Mouse (Mus musculus) layer of hippocampus, postnatal 25 days (tissue): ENCODE data around the gene Pkp1. TPM values are rescaled to one million over a fixed set of nuclear protein-coding genes. Genes with fewer than 3 reads are reported as not detected.

Source experiments
- DNase-seq, 2 experiments: peaks; one replicate each; pipeline ENCODE4 v3.0.0; 2022; ENCODE audit warnings: mixed read lengths in 2 of 2, low spot score in 1 of 2; ENCODE audit errors: extremely low spot score in 1 of 2
- total RNA-seq, 2 experiments: library from RNA; stranded (reverse); gene quantifications; 2 replicates each; pipeline ENCODE4 v1.2.3; 2021

Pkp1 gene
- total RNA-seq, 2 experiments from 2014 or later = not detected

DNA sequence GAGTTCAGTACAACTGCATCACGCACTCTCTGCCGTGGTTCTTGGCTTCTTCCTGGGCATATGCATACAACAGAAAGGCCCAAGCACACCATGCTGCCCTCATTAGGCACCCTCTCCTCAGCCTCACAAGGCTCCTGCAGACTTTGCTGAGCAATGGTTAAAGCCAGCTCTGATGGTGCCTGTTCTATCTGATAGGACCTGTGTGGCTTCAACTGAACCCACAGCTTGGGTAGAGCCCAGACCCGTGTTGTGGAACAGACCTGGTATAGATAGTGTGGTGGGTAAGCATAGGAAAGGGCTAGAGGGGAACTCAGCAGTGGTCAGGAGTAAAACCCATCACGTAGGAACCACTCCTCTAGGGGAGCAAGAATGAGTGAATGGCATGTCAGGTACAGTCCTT, 5.3 kb downstream of the Pkp1 start:
- no peak for DNase-seq

DNA sequence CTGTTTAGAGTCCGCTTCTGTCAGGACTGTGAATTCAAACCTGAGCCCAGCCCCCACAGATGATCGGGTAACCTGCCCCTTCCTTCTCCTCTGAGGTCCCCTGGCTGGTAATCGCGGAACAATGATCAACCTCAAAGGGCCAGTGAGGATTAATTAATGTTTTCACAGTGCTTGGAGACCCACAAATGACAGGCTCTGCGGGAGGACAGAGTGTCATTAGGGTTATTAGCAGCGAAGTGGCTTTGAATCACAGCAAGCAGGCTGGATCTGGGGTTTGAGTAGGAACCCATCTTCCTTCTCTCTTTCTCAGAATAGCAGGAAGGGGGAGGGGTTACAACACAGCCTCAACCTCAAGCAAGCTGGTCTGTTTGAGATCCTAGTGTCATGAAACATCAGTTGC, 9.6 kb downstream of the Pkp1 start:
- no peak for DNase-seq

DNA sequence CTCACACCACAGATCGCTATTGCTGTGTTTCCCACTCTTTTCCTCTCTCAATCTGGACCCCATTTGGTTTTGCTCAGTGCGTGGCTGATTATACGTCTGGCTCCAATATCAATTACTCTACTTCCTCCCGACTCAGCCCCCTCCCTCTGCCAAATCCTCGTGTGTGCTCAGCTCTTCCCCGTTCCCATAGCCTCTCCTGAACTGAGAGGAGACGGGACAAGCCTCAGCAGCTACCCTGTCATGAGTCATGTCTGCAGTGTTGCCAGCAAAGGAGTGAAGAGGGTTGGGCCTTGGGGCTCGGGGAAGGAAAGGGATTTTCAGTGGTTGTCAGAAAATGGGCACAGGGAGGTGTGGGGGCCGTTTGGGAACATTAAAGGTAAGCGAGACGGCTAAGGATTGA, 12.3 kb downstream of the Pkp1 start:
- DNase-seq = no peak

DNA sequence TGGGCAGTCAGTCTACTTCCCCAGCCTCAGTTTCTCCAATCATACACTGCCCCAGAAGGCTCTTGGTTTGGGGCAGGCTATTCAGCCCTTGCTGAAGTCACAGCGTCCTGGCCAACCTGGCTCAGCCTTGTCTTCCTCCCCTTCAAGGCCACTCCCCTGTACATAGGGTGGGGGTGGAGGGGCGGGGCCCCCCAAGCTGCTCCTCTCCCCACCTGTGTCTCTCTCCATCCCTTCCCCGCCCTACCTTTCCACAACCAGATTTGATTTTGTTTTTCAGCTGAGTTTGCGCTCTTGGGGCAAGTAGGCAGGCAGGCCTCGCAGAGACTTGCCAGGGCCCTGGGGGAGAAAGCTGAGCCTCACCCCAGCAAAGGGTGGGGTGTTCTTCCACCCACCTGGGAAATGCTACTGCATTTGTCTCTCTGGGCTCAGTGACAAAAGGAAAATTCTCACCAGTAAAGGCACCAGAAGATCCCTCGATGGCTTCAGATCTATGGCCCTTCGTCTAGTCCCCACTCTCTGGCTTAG, 19.0 kb downstream of the Pkp1 start:
- no peak for DNase-seq

DNA sequence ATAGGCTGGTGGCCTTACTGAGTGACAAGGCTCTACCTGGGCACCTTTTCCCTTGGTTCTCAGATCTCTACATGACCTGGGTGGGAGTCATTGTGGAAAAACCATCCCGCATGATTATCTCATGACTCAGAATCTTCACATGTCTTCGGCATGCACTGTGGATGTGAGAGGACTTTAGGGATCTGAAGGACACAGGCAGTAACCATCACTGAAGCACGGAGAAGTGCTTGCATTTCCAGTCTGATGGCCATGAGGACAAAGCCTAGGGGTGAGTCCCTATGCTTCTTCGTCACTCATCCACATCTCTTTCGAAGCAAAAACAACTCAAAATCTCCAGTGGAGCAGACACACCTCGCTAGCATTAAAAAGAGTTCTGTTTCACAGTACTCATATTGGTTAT, 19.7 kb downstream of the Pkp1 start:
- no peak for DNase-seq

DNA sequence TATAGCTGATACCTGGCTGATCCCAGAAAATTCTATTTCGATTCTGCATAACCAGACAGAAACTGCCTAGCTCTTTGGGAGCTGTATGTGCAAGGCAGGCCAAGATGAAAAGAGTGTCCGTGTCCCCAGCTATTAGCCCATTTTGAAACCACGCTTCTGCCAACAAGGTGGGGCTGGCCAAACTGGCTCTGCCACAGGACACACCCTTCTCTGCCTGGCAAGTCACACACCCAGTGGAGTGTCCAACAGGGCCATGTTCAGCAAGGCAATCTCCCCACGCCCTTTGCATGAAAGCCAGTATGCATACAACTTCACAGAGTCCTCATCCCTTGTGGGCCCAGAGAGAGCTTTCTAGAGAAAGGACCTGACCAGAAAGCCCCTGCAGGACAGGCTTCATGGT, 23.6 kb downstream of the Pkp1 start:
- DNase-seq = no peak

DNA sequence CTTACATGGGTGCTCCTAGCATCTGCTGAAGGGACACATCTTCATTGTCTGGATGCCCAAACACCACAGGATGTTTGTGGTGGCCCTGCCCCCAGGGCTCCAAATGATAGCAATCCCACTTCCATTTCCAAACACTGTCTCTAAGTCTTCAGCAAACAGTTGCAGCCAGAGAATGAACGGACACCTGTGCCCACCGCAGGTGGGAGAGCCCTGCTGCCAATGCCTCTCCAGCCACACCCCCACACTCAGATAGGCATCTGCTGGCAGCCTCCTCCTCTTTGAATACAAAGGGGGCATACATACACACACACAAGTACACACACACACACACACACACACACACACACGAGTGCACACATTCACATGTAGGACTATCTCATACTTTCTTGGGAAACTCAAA, 25.6 kb downstream of the Pkp1 start:
- DNase-seq = no peak

DNA sequence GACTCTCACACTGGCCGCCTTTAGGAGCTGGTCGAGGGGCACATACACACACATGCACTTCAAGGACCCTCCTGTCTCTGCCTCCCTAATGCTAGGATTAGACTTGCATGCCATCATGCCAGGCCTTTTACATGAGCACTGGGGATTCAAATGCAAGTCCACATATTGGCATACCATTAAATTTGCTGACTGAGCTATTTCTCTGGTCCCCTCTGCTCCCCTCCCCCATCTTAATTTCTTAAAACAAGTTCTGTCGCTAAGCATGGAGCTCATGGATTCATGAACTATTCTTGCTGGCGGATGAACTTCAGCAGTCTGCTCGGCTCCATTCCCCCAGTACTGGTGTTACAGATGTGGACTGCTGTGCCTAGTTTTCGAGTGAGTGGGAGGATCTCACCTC, 26.2 kb downstream of the Pkp1 start:
- DNase-seq = no peak

DNA sequence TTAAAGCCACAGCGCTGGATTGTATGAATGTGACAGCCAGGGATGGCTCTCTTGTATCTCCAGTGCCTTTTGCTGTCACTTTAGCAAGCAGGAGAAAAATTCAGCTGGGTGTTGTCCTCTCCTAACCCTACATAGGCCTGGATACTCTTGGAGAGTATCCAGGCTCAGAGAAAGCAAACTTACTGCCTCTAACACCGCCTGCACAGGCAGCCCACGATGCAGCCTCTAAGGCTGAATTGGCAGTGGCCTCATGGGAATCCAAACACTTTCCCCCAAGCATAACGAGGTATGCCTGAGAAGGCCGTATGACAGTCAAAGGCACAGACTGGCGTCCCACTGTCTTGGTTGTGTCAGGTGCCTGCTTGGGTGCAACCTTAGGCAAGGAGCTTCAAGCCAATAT, 26.8 kb downstream of the Pkp1 start:
- DNase-seq = no peak

DNA sequence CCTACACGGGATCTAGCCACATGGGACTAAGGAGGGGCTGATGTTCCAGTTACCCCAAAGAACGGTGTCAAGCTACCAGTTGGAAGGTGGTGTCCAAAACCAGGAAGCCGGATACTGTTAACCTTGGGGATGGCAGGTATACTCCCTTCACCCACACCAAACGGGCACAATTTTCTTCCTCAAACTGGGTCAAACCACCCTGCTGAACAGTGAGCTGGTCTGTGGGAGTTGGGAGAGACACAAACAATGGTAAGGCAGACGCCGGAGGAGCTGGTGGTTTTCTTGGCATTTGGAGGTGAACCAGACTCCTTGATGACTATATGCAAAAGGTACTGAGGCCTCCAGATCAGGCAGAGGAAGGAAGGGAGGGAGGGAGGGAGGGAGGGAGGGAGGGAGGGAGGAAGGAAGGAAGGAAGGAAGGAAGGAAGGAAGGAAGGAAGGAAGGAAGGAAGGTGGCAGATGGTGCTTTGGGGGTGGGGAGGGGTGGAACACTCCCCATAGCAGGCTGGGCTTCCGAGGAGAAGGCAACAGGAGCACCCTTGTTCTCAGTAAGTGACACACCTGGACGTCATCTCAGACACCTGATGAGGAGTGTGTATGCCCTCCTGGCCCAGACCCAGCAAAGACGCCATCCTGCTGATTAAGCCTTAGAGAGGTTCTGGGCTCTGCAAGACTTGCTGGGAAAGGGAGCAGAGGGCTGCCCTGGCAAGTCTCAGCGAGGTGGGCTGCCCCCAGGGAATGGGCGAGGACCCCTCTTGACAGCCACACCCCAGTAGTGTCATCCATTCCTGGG, 27.4 kb downstream of the Pkp1 start:
- DNase-seq = no peak

DNA sequence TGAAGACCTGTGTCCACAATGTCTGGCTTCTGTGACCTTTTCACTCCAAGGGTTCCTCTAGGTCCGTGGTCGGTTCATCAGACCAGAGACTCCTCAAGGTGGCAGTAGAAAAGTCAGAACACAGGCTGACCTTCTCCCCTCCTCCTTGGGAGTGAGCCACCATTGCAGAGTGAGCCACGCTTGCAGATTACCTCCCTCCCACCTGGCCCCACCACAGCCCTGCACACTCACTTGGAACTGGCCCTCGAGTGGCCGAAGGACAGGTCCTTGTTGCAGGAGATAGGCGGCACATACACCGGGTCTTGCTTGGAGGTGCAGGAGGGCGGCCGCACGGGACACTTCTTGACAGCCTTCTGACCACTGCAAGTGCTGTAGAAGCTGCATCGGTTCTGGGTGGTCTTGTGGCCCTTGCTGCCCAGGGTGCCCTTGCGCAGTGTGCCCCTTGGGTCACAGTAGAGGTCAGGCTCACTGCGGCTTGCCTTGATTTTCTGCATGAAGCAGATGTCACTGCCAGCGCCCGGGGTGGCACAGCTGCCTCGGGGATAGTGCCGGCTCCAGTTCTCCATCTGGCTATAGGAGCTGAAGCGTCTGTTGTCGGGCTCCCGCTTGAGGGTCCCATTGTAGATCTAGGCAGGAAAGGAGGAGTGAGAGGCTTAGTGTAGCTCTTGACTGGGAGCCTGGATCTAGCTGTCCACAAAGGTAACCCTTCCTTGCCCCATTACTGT, 29.4 kb downstream of the Pkp1 start:
- DNase-seq = no peak

DNA sequence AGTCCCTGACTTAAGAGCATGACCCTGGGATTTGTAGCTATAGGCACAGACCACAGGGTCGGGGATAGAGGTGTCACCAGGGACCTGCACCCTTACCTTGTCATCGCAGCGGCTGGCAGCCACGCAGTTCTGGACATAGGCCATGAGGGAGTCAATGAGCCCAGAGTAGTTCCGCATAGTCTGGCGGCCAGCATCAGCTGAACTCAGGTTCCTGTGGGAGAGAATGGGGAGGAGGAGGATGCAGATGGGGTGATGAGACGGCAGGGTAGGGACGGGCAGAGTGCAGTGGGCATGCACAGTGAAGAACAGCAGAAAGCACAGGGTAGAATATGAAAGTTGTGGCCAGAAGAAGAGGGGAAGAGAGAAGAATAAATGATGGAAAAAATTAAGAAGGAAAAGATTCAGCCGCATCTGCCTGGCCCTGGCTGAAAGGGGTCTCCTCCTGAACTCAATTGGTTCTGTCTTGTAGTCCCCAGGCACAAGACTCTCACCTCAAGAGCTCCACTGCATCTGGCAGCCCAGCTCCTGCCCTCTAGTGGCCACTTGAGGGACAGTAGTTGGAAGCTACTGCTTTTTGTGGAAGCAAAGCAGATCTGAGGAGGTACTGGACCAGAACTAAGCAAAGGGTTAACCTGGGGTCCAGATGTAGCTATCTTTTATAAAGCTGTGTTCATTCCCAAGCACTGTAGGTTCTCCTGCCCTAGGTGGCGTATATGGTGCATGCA, 36.5 kb downstream of the Pkp1 start:
- DNase-seq = peak in 1 of 2 experiments; percentile 68

DNA sequence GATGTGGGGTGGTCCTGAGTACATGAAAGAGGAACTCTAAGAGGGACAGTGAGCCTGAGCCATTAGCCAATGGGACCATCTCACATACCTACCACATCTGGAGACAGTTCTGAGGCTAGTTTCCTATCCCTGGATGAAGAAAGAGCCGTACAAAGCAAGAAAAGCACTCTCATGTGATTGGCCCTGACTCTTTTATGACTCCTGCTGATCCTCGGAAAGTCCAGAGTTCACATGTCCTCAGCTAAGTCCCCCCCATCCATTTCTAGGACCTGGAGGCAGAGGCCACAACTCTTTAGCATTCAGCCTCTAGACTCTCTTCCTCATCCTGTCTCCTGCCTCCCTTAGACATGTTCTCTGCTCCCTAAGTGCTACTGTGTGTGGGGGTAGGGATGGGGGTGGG, 41.8 kb downstream of the Pkp1 start:
- DNase-seq = no peak

DNA sequence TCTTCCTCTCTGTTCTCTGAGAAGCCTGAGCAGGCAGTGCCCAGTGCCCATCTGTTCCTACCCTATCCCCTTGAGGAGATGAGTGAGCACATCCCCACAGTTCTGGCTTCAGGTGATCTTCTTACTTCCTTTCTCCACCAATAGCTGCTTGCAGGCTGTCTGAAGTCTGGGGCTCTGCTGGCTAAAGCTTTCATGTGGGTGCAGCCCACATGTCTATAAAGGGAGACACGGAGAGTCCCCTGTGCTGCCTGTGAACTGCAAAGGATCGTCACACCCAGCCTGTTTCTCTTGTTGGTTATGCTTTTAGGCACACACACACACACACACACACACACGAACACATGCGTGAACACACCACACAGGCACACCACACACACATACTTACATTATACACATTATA, 46.0 kb downstream of the Pkp1 start:
- DNase-seq = no peak

DNA sequence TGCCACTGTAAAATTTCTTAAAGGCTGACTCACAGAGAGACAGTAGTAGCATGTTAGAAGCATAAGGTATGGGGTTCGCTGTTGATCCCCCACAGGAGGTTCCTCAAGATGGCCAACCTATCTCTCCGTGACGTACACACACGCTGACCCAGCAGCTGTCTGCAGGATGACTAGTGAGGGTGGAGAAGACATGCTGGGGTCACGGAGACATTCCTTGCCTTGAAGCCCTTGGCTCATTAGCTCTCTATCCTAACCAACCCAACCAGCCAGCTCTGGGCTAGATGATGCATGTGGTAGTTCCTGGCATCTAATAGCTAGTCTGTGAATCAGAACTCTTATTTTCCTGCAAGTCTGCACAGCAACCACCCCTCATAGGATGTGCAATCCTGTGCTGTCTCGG, 50.4 kb downstream of the Pkp1 start:
- no peak for DNase-seq

DNA sequence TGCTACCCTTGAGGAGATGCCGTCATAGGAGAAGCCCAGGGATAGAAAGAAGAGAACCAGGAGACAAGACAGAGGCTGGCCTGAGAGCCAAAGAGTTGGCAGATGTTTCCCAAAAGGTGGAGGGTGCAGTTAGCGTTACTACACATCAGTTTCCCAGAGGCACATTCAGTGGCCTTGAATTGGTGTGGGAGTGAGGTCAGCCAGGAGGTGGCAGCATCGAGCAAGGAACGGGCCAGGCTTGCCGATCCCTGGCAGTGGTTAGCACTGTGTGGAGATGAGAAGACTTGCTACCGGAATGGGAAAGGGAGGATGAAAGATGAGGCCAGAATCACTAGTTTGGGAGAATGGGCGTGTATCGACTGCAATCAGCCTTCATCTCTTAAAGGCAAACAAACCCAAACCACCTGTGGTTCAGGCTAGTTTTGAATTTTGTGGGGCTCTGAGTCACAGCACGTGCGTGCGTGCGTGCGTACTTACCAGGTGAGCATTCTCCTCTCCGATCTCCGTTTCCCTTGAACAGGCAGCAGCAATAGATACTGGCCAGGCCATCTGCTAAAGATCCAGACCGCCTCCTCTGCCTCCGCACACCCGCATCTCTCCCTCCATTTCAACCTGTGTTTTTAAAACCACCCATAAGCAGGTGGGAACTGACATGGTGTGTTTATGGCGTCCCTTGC, 53.4 kb downstream of the Pkp1 start:
- peak; percentile 80 to 97 for DNase-seq

DNA sequence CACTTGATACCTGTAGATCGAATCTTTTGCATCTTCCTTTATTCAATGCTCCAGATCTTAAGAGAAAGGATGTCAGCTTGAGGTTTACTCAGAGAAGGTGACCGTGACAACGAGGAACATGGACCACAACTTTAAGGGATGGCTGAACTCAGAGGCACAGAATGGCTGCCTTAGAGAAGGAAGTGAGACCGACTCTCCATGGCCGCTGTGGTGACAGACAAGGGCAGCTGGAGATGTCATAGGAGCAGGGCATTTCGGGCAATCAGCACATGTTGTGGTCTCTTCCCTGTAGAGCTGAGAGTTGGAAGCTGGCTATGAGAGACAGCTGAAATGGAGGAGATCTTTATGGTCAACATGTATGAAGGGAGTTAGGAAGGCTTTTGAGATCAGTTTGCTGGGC, 54.2 kb downstream of the Pkp1 start:
- no peak for DNase-seq

DNA sequence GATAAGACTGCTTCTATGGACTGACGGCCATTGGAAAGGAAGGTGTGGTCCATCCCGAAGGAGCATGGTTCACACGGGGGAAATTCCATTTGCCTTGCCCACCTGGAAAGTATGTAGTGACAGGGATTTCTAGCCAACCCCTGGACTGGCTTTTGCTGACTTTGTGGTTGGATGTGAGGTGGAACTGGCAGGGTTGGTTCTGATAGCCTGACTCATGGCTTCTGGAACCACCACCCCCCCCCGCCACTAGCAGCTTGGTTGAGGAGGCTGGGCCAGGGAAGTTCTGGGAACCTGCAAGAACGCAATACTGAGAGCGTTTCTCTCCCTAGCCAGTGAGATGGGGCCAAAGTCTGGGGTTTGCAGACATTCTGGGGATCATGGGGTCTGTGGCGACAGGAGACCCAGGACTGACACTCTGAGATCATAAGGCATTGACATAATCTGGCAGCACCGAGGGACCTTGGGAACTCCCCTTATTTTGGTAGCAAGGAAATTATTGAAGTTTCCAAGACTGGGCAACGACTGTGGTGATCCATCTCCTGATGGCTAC, 55.1 kb downstream of the Pkp1 start:
- no peak for DNase-seq

DNA sequence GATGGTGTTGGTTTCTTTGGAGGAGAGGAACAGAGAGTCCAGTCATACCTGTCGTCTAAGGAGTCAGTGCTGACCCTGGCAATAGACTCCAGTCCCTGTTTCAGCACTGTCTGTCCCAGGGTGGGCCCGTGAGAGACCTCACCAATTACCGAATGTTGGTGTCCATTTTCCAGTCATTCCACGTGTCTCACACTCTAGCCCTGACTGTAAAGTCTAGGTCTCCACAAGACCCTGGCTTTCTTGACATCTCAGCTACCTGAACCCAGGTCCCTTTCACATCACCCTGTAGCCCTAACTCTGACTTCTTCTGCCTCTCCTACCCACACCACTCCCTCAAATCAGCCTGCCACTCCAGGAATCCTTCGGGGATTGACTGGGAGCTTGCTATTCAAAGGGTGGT, 56.4 kb downstream of the Pkp1 start:
- no peak for DNase-seq

DNA sequence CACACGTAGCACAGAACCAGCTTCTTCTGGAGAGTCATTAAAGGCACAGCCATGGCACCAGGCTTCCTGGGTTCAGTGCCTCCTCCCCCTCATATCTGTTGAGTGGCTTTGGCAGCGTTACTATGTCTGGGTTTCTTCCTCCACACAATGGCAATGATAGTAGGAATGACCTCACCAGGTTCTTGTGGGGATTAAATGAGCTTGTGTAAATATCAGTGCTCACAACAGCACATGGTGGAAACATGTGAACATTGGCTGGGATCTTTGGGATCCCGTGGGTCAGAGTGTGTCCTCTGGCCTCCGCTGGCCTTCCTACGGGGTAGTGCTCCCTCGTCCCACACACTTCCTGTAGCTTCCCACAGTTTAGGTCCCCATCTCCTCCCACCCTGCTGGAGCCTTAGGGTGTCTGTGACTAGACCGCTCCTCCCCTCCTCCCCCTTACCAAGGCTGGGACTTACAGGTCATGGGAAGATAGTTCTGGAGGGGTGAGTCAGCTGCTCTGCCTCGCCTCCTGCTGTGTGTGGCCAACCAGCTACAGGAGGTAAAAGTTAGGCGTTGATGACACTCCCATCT, 56.9 kb downstream of the Pkp1 start:
- DNase-seq = no peak
